Mouse (Mus musculus): ENCODE measurements around the gene Vcl. TPM values are rescaled to one million over a fixed set of nuclear protein-coding genes. Genes with fewer than 3 reads are reported as not detected.

Gene Vcl
- total RNA-seq, 2 experiments from 2014 or later = 132 to 149 TPM

GRCm38 (mm10) chr14:21052112-21052780 is 123.0 kb downstream of the Vcl start, which contains the start of the genes Ap3m1 and Adk:
Gene Ap3m1, minus strand, starts transcription at chr14:21052508.
Gene Adk, plus strand, starts transcription at chr14:21052574.
- intact Hi-C loops (cut with DNase I) = loop anchor here (5.0 kb wide), 1 partner anchor 60 kb away; no protein-coding TSS in a partner anchor
- DNase-seq = peak; percentile 93 to 95

DNA sequence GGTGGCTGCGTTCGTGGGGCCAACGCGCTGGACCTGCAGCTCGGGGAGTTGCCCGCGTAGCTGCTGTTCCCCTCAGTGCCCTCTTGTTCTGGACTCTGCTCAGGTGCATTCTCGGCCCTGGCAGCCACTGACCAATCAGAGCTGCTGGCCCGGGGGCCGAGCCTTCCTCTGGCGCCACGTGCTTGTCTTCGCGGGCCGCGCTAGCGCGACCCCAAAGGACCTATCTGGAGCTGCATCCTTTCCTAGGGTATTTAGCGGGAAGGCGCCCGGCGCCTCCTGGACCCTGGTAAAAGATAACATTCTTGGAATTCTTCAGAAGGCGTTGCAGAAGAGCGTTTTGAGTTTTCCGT is 123.6 kb downstream of the Vcl start:
- intact Hi-C loops (cut with DNase I) = loop anchor here (5.0 kb wide), 1 partner anchor 60 kb away; no protein-coding TSS in a partner anchor

GRCm38 (mm10) chr14:21053151-21053550 is 124.0 kb downstream of the Vcl start:
- no peak for DNase-seq
- intact Hi-C loops (cut with DNase I) = loop anchor here (5.0 kb wide), 1 partner anchor 59 kb away; no protein-coding TSS in a partner anchor

More for the DNA sequence above, 123.6 kb downstream of the Vcl start:
- peak; percentile 80 to 82 for DNase-seq

DNA sequence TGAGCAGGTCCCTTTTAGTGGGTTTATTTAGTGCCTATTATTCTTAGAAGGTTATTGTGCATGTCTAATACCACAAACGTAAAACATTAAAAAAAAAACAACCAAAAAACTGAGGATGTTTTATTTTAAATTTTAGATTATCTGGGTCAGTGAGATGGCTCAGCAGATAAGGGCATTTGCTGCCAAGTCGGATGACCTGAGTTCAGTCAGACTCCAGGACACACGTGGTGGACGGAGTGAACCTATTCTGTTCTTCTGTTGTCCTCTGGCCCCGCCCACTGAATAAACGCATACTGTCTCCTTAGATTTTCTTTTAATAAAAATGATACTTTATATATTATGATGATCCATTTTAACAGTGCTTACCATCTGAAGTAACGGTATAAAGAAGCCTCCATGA is 124.4 kb downstream of the Vcl start:
- peak in 1 of 2 experiments; percentile 28 for DNase-seq
- intact Hi-C loops (cut with DNase I) = loop anchor here (5.0 kb wide), 1 partner anchor 59 kb away; no protein-coding TSS in a partner anchor

- peak in 1 of 2 experiments; percentile 48 for DNase-seq
- intact Hi-C loops (cut with DNase I) = no loop called here
Measured at GRCm38 (mm10) chr14:21058972-21059371, 129.8 kb downstream of the Vcl start.

GRCm38 (mm10) chr14:21062766-21063513 is 133.7 kb downstream of the Vcl start:
- intact Hi-C loops (cut with DNase I) = no loop called here
- DNase-seq = no peak

- intact Hi-C loops (cut with DNase I) = no loop called here
Measured at GRCm38 (mm10) chr14:21064321-21064720, 135.1 kb downstream of the Vcl start.

DNA sequence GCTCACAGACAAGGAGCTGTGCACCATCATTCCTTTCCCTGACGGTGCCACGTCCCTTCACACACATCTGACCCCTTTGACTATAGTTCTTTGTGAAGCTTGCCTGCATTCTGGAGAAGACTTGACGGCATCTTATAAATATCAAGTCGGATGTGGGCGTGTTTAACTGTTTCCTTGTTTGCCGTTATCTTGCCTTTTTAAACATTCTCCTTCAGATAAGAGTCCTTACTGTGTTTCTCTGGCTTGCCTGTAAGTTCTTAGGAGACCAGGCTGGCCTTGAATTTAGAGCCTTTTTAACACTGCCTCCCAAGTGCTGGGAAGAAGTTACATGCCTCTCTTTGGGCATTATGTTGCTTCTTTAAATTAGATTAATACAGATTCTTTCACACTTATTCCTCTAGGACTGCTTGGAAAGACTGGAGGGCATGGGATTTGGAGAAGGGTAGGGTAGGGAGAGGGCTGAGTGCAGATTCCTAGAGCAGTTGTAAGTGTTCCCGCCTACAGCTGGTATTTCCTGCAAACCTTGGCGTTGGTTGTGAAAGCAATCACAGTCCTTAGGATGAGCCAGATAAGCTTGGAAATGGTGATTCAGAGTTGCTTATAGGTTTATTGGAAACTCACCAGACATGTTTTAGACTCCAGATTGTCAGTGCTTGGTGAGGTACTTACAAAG is 136.4 kb downstream of the Vcl start:
- intact Hi-C loops (cut with DNase I) = no loop called here
- DNase-seq = no peak

More at GRCm38 (mm10) chr14:21064321-21064720, 135.1 kb downstream of the Vcl start:
- no peak for DNase-seq

DNA sequence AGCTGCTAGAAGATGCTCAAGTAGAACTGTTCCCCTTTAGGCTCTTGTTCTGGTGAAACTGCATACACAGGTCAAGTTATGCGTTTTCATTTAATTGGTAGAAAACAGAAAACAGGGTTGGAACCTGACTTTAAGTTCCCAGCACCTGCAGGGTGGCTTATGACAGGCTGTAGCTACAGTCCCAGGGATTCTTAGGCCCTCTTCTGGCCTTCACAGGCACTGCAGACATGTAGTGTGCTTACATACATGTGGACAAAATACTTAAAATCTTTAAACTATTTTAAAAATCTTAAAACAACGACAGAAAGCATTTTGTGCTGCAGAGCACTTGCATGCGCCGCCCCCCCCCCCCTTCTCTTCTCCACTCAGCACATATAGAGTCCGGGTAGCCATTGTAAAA is 140.4 kb downstream of the Vcl start:
- DNase-seq = no peak
- intact Hi-C loops (cut with DNase I) = no loop called here

DNA sequence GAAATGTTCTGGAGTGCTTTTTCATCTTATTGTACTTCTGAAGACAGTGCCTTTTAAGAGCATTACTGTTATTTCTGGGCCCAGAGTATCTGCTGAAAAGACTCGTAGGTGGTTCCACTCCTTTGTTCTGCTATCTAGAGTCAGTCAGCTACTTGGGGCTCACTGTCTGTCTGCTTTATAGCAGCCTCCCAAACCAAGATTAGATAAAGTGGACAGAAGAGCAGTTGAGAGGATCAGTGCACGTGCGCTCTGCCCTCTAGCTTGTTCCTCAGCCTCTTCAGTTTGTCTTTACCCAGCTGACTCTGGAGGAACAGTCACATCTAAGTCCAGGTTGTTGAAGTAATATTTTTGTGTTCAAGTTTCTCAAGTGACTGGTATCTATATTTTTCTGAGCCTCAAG is 144.8 kb downstream of the Vcl start:
- DNase-seq = no peak
- intact Hi-C loops (cut with DNase I) = no loop called here

GRCm38 (mm10) chr14:21074398-21075320 is 145.5 kb downstream of the Vcl start:
- intact Hi-C loops (cut with DNase I) = loop anchor here (5.0 kb wide), 1 partner anchor 38 kb away; no protein-coding TSS in a partner anchor
- DNase-seq = no peak

- intact Hi-C loops (cut with DNase I) = loop anchor here (5.0 kb wide), 1 partner anchor 36 kb away; no protein-coding TSS in a partner anchor
Measured at GRCm38 (mm10) chr14:21075751-21076500, 146.7 kb downstream of the Vcl start.

GRCm38 (mm10) chr14:21076501-21077194 is 147.4 kb downstream of the Vcl start:
- intact Hi-C loops (cut with DNase I) = loop anchor here (5.0 kb wide), 1 partner anchor 36 kb away; no protein-coding TSS in a partner anchor
- peak in 1 of 2 experiments; percentile 19 for DNase-seq

More at GRCm38 (mm10) chr14:21075751-21076500, 146.7 kb downstream of the Vcl start:
- DNase-seq = peak; percentile 96

DNA sequence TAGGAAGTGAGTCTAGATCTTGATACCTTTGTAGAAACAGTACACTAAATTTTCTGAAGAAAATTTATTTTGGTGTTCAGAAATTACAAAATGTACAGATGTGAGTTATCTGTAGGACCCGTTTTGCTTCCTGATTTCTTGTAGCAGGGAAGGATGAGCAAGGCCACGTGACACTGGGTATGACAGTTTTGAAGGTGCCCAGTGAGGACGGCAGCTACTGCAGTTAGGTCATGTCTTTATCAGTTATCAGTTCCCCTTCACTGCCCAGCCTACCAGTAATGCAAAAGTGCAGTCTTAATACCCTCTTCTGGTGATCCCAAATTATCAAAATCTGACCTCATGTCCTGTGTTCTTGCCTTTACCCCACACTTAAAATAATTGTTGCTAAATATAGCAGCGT is 148.7 kb downstream of the Vcl start:
- DNase-seq = no peak
- intact Hi-C loops (cut with DNase I) = loop anchor here (5.0 kb wide), 1 partner anchor 34 kb away; no protein-coding TSS in a partner anchor

- no peak for DNase-seq
- intact Hi-C loops (cut with DNase I) = loop anchor here (5.0 kb wide), 1 partner anchor 34 kb away; no protein-coding TSS in a partner anchor
Measured at GRCm38 (mm10) chr14:21078511-21078910, 149.3 kb downstream of the Vcl start.

DNA sequence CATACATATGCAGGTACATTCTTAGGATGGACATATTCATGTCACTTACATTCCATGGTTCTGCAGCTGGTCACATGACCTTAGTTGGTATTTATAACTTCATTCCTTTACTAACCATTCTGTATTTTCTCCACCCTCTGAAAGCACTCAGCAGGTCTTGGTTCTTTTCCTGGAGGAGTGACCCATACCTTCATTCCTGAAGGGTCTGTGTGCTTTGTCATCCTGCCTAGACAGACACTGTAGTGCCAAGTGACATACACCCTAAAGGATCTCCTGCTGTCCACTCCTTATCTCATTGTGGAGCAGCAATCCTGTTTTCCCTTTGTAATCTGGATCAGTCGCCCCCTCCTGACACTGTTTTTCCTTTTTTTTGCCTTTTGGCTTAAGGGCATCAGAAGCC is 153.6 kb downstream of the Vcl start:
- intact Hi-C loops (cut with DNase I) = no loop called here

More for the DNA sequence above, 153.6 kb downstream of the Vcl start:
- DNase-seq = no peak

Data from heart, postnatal 14 days (tissue).